Mouse (Mus musculus) activated CD4-positive, CD25-positive, alpha-beta regulatory T cell, adult 4 months (primary cell): ENCODE results near the gene Srp72. TPM values are rescaled to one million over a fixed set of nuclear protein-coding genes. Genes with fewer than 3 reads are reported as not detected.

Experiments used
- polyA plus RNA-seq, 2 experiments: library from polyadenylated mRNA; unstranded; fragments of 100-300 nt; shearing (Covaris generic); gene quantifications; one replicate each; pipeline ENCODE4 v1.2.1; 2017

Srp72 gene
- polyA plus RNA-seq, 2 experiments from 2014 or later = 123 to 144 TPM

Other genes with a start within 250 kb of the Srp72 start
- 10 to 100 TPM in 1 of 2 experiments, 1 to 10 TPM in 1; 9.3 to 16.3 TPM for gene Aasdh, start 69.2 kb upstream of the Srp72 start, polyA plus RNA-seq
- gene Paics, start 23.4 kb upstream of the Srp72 start, polyA plus RNA-seq = 100 to 1,000 TPM; 185 to 199 TPM
- 10 to 100 TPM; 27.9 to 35.6 TPM for gene Ppat, start 23.1 kb upstream of the Srp72 start, polyA plus RNA-seq
- gene Arl9, start 29.4 kb downstream of the Srp72 start, polyA plus RNA-seq = not detected
- not detected for gene Thegl, start 41.3 kb downstream of the Srp72 start, polyA plus RNA-seq
- 10 to 100 TPM; 17.5 to 20.6 TPM for gene Hopx, start 140.4 kb downstream of the Srp72 start, polyA plus RNA-seq
- under 1 TPM in 1 of 2 experiments, not detected in 1; 0.73 TPM for gene Spink2, start 236.8 kb downstream of the Srp72 start, polyA plus RNA-seq